Mouse (Mus musculus) midbrain, embryonic 12.5 days (tissue): Measurements from ENCODE around the gene Ggnbp2. TPM values are rescaled to one million over a fixed set of nuclear protein-coding genes. Genes with fewer than 3 reads are reported as not detected.

Experiments
- microRNA-seq: library from miRNA; unstranded; fragments of <30 nt; microRNA quantifications from one replicate; pipeline ENCODE4, GENCODE M21; 2017
- polyA plus RNA-seq: library from polyadenylated mRNA; unstranded; fragments of >200 nt; fragmentation: Nextera tagmentation; extraction: Ambion mirVana; gene quantifications from 2 replicates; pipeline ENCODE4 v1.2.1, GENCODE M21; 2016

Ggnbp2 gene
- polyA plus RNA-seq, 1 experiment from 2014 or later, result 79.1 TPM

Small RNA genes within 50 kb of the gene (microRNA-seq; reads per million reads assigned to microRNA genes)
- not detected for gene Gm23564

Other genes with a start within 250 kb of the Ggnbp2 start
- gene Mrm1, start 51.3 kb downstream of the Ggnbp2 start, polyA plus RNA-seq, result 11.0 and 11.7 TPM in 2 replicates
- gene Dhrs11, start 41.8 kb downstream of the Ggnbp2 start, polyA plus RNA-seq, result 6.8 and 7.6 TPM in 2 replicates
- gene Myo19, start 9.3 kb upstream of the Ggnbp2 start, polyA plus RNA-seq, result 8.5 and 9.9 TPM in 2 replicates
- 2.6 and 2.8 TPM in 2 replicates for gene Pigw, start 9.5 kb upstream of the Ggnbp2 start, polyA plus RNA-seq
- gene Znhit3, start 45.5 kb upstream of the Ggnbp2 start, polyA plus RNA-seq, result 58.1 and 62.4 TPM in 2 replicates
- gene Car4, start 87.0 kb upstream of the Ggnbp2 start, polyA plus RNA-seq, result 4.5 and 4.7 TPM in 2 replicates